Mouse (Mus musculus) heart, adult 8-10 months (tissue): ENCODE data around the gene B4gat1. TPM values are rescaled to one million over a fixed set of nuclear protein-coding genes. Genes with fewer than 3 reads are reported as not detected.

Experiments
- DNase-seq: peaks from one replicate; pipeline ENCODE4 v3.0.0; 2022; ENCODE audit warnings: low spot score
- total RNA-seq, 4 experiments: library from RNA; stranded (reverse); gene quantifications; 2 replicates each; pipeline ENCODE4 v1.2.4; 2022

B4gat1 gene
- total RNA-seq, 4 experiments from 2014 or later = 45.0 to 47.2 (median 45.6) TPM

GRCm38 (mm10) chr19:5032686-5033085 lies 5.9 kb upstream of the B4gat1 start:
- DNase-seq = no peak

- no peak for DNase-seq
These were observed 2.0 kb upstream of the B4gat1 start for GRCm38 (mm10) chr19:5036577-5036976.

DNA sequence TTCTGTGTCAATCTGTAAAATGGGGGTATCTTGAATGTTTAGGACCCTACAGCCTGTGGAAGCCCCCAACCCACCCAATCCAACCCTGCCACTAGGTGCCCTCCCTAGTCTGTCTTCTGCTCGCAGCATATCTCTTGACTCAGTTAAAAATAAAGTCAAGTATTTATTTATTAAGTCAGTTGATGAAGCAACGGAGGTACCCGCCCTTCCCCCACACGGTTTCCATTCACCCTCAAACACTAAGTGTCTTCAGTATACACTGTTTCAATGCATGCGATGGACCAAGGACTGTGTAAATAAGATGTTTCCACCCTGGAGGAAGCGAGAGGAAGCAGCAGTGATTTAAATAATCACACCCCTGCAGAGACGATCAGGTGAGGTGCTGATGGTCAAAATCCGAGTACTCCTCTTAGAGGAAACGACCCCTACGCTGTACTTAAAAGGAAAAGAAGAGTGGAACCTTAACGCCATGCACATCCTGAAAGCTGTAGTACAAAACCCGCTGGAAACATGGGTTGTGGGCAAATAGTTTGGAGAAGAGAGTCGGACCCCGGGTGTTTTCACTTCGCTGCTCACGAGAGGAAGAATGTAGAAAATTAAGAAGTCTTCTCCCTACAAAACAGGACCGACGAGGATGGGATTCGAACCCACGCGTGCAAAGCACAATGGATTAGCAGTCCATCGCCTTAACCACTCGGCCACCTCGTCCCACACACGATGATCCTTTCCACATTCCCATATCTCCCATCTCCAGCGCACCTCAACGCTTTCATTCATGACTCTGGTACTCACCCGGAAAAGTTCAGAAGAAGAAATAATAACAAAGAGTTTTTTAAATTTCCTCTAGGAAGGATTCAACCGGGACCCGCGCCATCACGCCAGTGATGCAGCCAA lies 701 bp upstream of the B4gat1 start:
- peak; percentile 88 for DNase-seq

- DNase-seq = no peak
These were observed 882 bp downstream of the B4gat1 start for GRCm38 (mm10) chr19:5039301-5040114.

GRCm38 (mm10) chr19:5040862-5041523 lies 2.4 kb downstream of the B4gat1 start, which contains the start of gene Brms1:
Brms1 (plus strand) TSS chr19:5041354.
- peak; percentile 91 for DNase-seq

GRCm38 (mm10) chr19:5041588-5041987 lies 3.0 kb downstream of the B4gat1 start:
- DNase-seq = no peak

GRCm38 (mm10) chr19:5045531-5045930 lies 6.9 kb downstream of the B4gat1 start:
- DNase-seq = no peak

GRCm38 (mm10) chr19:5048138-5049056 lies 9.8 kb downstream of the B4gat1 start:
- DNase-seq = no peak

- no peak for DNase-seq
These were observed 10.7 kb downstream of the B4gat1 start for GRCm38 (mm10) chr19:5049325-5049724.

GRCm38 (mm10) chr19:5050047-5050905 lies 11.7 kb downstream of the B4gat1 start, which contains the start of gene Rin1:
Rin1 (plus strand) TSS chr19:5050481.
- no peak for DNase-seq

GRCm38 (mm10) chr19:5051031-5051430 lies 12.4 kb downstream of the B4gat1 start:
- DNase-seq = no peak

- no peak for DNase-seq
These were observed 12.9 kb downstream of the B4gat1 start for GRCm38 (mm10) chr19:5051515-5051914.

- no peak for DNase-seq
These were observed 13.7 kb downstream of the B4gat1 start for GRCm38 (mm10) chr19:5052166-5052822.

GRCm38 (mm10) chr19:5052853-5053252 lies 14.2 kb downstream of the B4gat1 start:
- no peak for DNase-seq

DNA sequence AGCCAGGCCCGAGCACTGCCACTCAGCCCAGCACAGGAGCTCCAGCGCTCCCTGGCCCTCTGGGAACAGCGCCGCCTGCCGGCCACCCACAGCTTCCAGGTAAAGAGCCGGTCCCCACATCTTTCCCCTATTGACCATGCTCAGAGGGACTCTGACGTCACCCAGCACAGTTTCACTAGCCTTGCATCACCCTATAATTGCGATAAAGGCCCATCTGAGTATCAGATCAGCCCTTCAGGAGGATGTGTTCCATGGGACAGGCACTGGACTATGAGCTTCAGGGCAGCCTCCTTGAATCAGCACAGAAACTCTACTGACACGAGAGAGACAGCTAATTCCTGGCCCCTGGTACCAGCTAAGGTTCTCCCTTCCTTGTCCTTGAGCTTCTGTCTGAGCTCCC lies 15.3 kb downstream of the B4gat1 start:
- no peak for DNase-seq

DNA sequence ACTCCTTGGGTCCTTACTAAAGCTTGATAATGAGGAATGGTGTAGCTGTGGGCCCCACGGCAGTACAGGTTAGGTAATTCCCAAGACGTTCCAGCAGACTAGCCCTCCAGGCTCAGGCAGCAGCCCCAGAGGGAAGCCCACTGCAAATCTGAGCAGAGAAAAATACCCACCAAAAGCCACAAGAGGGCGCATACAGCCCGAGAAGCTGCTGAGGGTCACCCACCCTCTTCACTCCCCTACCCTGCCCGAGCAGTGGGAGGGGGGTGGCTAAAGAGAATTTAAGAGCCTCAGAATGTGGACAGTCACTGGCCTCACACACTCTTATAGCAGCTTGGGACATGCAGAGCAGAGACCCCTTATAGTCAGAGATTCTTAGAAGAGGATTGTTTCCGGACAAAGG lies 17.6 kb downstream of the B4gat1 start:
- DNase-seq = no peak

DNA sequence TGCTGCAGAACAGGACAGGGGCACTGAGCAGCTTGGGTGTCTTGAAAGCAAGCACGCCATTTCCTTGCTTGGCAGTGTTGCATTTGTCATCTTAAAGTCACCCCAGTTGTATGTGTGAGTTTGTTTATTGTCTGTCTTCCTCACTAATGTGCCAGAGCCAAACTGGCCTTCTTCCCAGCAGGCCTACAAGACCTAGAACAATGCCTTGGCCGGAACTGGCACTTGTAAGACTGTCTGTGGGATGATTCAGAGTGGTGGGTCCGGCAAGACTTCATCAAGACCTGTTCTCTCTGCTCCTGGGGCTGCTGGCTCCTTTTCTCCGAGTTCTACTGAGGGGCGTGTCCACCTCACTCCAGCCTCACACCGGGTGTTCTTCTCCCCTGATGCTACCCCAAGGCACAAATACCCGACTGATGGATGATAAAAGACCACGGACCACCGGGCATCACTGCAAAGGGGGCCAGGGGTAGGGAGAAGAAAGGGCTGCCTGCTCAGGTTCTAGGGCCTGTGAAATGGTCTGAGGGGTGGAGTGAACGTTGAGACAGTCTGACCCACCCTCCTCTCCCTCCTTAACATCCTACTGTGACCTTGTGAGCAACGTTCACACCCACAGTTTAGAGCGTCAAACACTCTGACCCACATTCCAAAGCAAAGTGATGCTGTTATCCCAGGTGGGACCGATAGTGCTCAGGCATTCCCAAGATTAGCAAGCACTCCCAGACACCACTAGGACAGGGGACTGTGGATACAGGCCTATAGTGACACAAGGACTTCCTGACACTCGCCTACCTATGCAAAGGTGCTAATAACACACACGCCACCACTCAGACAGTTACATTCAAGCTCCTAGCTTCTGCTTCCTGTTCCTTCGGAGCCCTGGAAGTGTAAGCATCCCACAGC lies 19.5 kb downstream of the B4gat1 start:
- no peak for DNase-seq
